Mouse (Mus musculus) induced T-regulatory cell, adult 2 months (primary cell): ENCODE measurements at regions not wholly inside any gene's neighbourhood (a gene's known extent, or its start where the extent isn't known, plus 50 kb on each side); places are given as distances from the start of the nearest gene placed in this dataset.

Experiments
- DNase-seq: peaks from one replicate; pipeline ENCODE4 v3.0.0-alpha.2; 2012; ENCODE audit warnings: low read depth

GRCm38 (mm10) chr6:98754487-98754886 lies 411.9 kb upstream of the Gm765 start:
- DNase-seq = no peak

GRCm38 (mm10) chr6:98748618-98749017 lies 406.1 kb upstream of the Gm765 start:
- DNase-seq = no peak

- DNase-seq = no peak
These were observed 404.4 kb upstream of the Gm765 start for GRCm38 (mm10) chr6:98746976-98747375.

- DNase-seq = no peak
These were observed 397.9 kb upstream of the Gm765 start for GRCm38 (mm10) chr6:98740447-98740846.

- DNase-seq = no peak
These were observed 388.5 kb upstream of the Gm765 start for GRCm38 (mm10) chr6:98731010-98731530.

- no peak for DNase-seq
These were observed 384.1 kb upstream of the Gm765 start for GRCm38 (mm10) chr6:98726605-98727144.

- no peak for DNase-seq
These were observed 362.5 kb upstream of the Gm765 start for GRCm38 (mm10) chr6:98704887-98705622.

- no peak for DNase-seq
These were observed 355.0 kb upstream of the Gm765 start for GRCm38 (mm10) chr6:98697571-98697970.

- DNase-seq = no peak
These were observed 350.9 kb upstream of the Gm765 start for GRCm38 (mm10) chr6:98693411-98693810.

GRCm38 (mm10) chr6:98690133-98690532 lies 347.6 kb upstream of the Gm765 start:
- DNase-seq = no peak

GRCm38 (mm10) chr6:98689395-98689794 lies 346.8 kb upstream of the Gm765 start:
- no peak for DNase-seq

GRCm38 (mm10) chr6:98688624-98689023 lies 346.1 kb upstream of the Gm765 start:
- no peak for DNase-seq

GRCm38 (mm10) chr6:98666388-98666989 lies 323.9 kb upstream of the Gm765 start:
- no peak for DNase-seq

- DNase-seq = no peak
These were observed 309.3 kb upstream of the Gm765 start for GRCm38 (mm10) chr6:98651827-98652226.

GRCm38 (mm10) chr6:98651315-98651714 lies 308.8 kb upstream of the Gm765 start:
- DNase-seq = no peak

- DNase-seq = no peak
These were observed 297.8 kb upstream of the Gm765 start for GRCm38 (mm10) chr6:98640316-98640715.

GRCm38 (mm10) chr6:98635816-98636215 lies 293.3 kb upstream of the Gm765 start:
- DNase-seq = no peak

- DNase-seq = peak; percentile 61
These were observed 289.9 kb upstream of the Gm765 start for GRCm38 (mm10) chr6:98632278-98633063.

GRCm38 (mm10) chr6:98631269-98631668 lies 288.7 kb upstream of the Gm765 start:
- no peak for DNase-seq

- DNase-seq = no peak
These were observed 287.1 kb upstream of the Gm765 start for GRCm38 (mm10) chr6:98629646-98630045.

GRCm38 (mm10) chr6:98626435-98626834 lies 283.9 kb upstream of the Gm765 start:
- no peak for DNase-seq

- DNase-seq = no peak
These were observed 278.3 kb upstream of the Gm765 start for GRCm38 (mm10) chr6:98620886-98621285.
